Mouse (Mus musculus) hindbrain, postnatal 0 days (tissue): Measurements from ENCODE around the gene Svs4. TPM values are rescaled to one million over a fixed set of nuclear protein-coding genes. Genes with fewer than 3 reads are reported as not detected.

ENCODE experiments used
- ATAC-seq: fragments of 200-750 bp; cut with Nextera tagmentation; 2 replicates; pipeline ENCODE4 v1.8.0; 2017; ENCODE audit warnings: mild to moderate bottlenecking, moderate TSS enrichment, moderate library complexity
- DNase-seq: peaks from one replicate; pipeline ENCODE4 v3.0.0-alpha.2; 2015; ENCODE audit warnings: low spot score
- H3K27ac ChIP-seq: fragments of 300-500 bp; sonication (generic); 2 replicates; pipeline ENCODE4 v1.5.1; 2014; ENCODE audit warnings: mild to moderate bottlenecking
- H3K27me3 ChIP-seq: fragments of 300-500 bp; sonication (generic); 2 replicates; pipeline ENCODE4 v1.6.1; 2014; ENCODE audit warnings: low read length, mixed read lengths; ENCODE audit not compliant: insufficient read depth
- H3K36me3 ChIP-seq: fragments of 300-500 bp; sonication (generic); 2 replicates; pipeline ENCODE4 v1.6.1; 2014; ENCODE audit warnings: low read length, mixed read lengths; ENCODE audit not compliant: insufficient read depth
- H3K4me1 ChIP-seq: fragments of 300-500 bp; sonication (generic); 2 replicates; pipeline ENCODE4 v1.6.1; 2014; ENCODE audit warnings: antibody characterized with exemption, low read length, mixed read lengths; ENCODE audit not compliant: insufficient read depth
- H3K4me2 ChIP-seq: fragments of 300-500 bp; sonication (generic); 2 replicates; pipeline ENCODE4 v1.6.1; 2014; ENCODE audit warnings: low read depth, mild to moderate bottlenecking, low read length, moderate library complexity, mixed read lengths
- H3K4me3 ChIP-seq: fragments of 300-500 bp; sonication (generic); 2 replicates; pipeline ENCODE4 v1.5.1; 2014; ENCODE audit warnings: low read length
- H3K9ac ChIP-seq: fragments of 300-500 bp; sonication (generic); replicated peaks from 2 replicates; pipeline ENCODE4 v1.6.1; 2014; ENCODE audit warnings: mild to moderate bottlenecking, low read length, moderate library complexity, mixed read lengths
- H3K9me3 ChIP-seq: fragments of 300-500 bp; sonication (generic); 2 replicates; pipeline ENCODE4 v1.6.1; 2016; ENCODE audit warnings: low read length, mixed read lengths
- CTCF ChIP-seq: IDR thresholded peaks from 2 replicates; pipeline ENCODE4 v1.5.1; 2016; ENCODE audit warnings: antibody characterized with exemption, control low read depth, low read depth
- WGBS: fragments of 180-500 bp; shearing (Covaris S2); extraction: QIAGEN DNeasy Blood & Tissue Kit; methylation state at CpG from one replicate; pipeline ENCODE4 v1.1.7; 2014; 5-methylcytosine and 5-hydroxymethylcytosine counted together
- polyA plus RNA-seq: library from polyadenylated mRNA; unstranded; fragments of >200 nt; fragmentation: Nextera tagmentation; extraction: Ambion mirVana; gene quantifications from 2 replicates; pipeline ENCODE4 v1.2.1, GENCODE M21; 2015
- total RNA-seq: library from RNA; depleted of rRNA; stranded (reverse); fragments of >200 nt; gene quantifications from 2 replicates; pipeline ENCODE4 v1.2.3, GENCODE M21; 2014; rRNA removed

Gene Svs4
- total and polyA plus RNA-seq, 2 experiments from 2014 or later: not detected

- no peak for ATAC-seq
- 82% methylated on average over 3 of the region's 3 CpGs for WGBS
- TF ChIP-seq CTCF: no peak
Observed at GRCm38 (mm10) chr2:164238366-164238765, 39.9 kb downstream of the Svs4 start, which contains the start of gene Svs2. TSS of gene Svs2 (minus strand) at chr2:164238466.

GRCm38 (mm10) chr2:164232671-164233070 is 45.6 kb downstream of the Svs4 start:
- no peaks in the 10 kb centered on the region for H3K9me3 ChIP-seq
- H3K27me3 ChIP-seq: no peaks in the 10 kb centered on the region
- DNase-seq: no peak
- H3K4me2 ChIP-seq: no peak overlapping the region
- no peak for ATAC-seq
- H3K27ac ChIP-seq: no peak overlapping the region
- WGBS: 91% methylated on average over 8 of the region's 8 CpGs
- H3K36me3 ChIP-seq: no peaks in the 10 kb centered on the region
- H3K4me3 ChIP-seq: no peak overlapping the region
- TF ChIP-seq CTCF: no peak
- H3K9ac ChIP-seq: no peak overlapping the region
- no peaks in the 10 kb centered on the region for H3K4me1 ChIP-seq

More at GRCm38 (mm10) chr2:164238366-164238765, 39.9 kb downstream of the Svs4 start, which contains the start of gene Svs2:
- H3K36me3 ChIP-seq: no peaks in the 10 kb centered on the region
- no peaks in the 10 kb centered on the region for H3K4me1 ChIP-seq
- no peak within 1 kb of the TSS for H3K4me3 ChIP-seq
- H3K9me3 ChIP-seq: no peaks in the 10 kb centered on the region
- H3K9ac ChIP-seq: no peak within 1 kb of the TSS
- H3K27ac ChIP-seq: no peak within 1 kb of the TSS
- no peaks in the 10 kb centered on the region for H3K27me3 ChIP-seq
- no peak within 1 kb of the TSS for H3K4me2 ChIP-seq
- no peak for DNase-seq

GRCm38 (mm10) chr2:164228361-164229070 is 49.7 kb downstream of the Svs4 start:
- no peak for DNase-seq
- Histone ChIP-seq H3K4me1 (no peaks in the 10 kb centered on the region), H3K4me2 (no peak overlapping the region), H3K27ac (no peak overlapping the region), H3K9me3 (no peaks in the 10 kb centered on the region), H3K9ac (no peak overlapping the region), H3K36me3 (no peaks in the 10 kb centered on the region), H3K4me3 (no peak overlapping the region), H3K27me3 (no peaks in the 10 kb centered on the region)
- ATAC-seq: no peak
- WGBS: 89% methylated on average over 8 of the region's 8 CpGs
- no peak for TF ChIP-seq CTCF

Other genes with a start within 250 kb of the Svs4 start
- gene Stk4, start 208.1 kb downstream of the Svs4 start, total RNA-seq: 19.7 and 23.9 TPM in 2 replicates
- 13.1 and 13.2 TPM in 2 replicates for gene Stk4, start 208.1 kb downstream of the Svs4 start, polyA plus RNA-seq
- 38.9 and 45.8 TPM in 2 replicates for gene Tomm34, start 207.3 kb downstream of the Svs4 start, total RNA-seq
- gene Tomm34, start 207.3 kb downstream of the Svs4 start, polyA plus RNA-seq: 45.8 and 46.5 TPM in 2 replicates
- 12.7 and 15.8 TPM in 2 replicates for gene Kcns1, start 107.3 kb downstream of the Svs4 start, total RNA-seq
- gene Kcns1, start 107.3 kb downstream of the Svs4 start, polyA plus RNA-seq: 3.0 and 3.3 TPM in 2 replicates
- not detected in 2 replicates for gene Wfdc5, start 95.7 kb downstream of the Svs4 start, total RNA-seq
- not detected in 2 replicates for gene Wfdc5, start 95.7 kb downstream of the Svs4 start, polyA plus RNA-seq
- gene Wfdc12, start 87.9 kb downstream of the Svs4 start, total RNA-seq: not detected in 2 replicates
- not detected in 2 replicates for gene Wfdc12, start 87.9 kb downstream of the Svs4 start, polyA plus RNA-seq
- gene Wfdc15a, start 78.3 kb downstream of the Svs4 start, total RNA-seq: not detected in 2 replicates
- gene Wfdc15a, start 78.3 kb downstream of the Svs4 start, polyA plus RNA-seq: not detected in 2 replicates
- gene Wfdc15b, start 56.8 kb downstream of the Svs4 start, total RNA-seq: not detected in 2 replicates
- gene Wfdc15b, start 56.8 kb downstream of the Svs4 start, polyA plus RNA-seq: not detected in 2 replicates
- gene Svs2, start 40.0 kb downstream of the Svs4 start, total RNA-seq: not detected in 2 replicates
- not detected in 2 replicates for gene Svs2, start 40.0 kb downstream of the Svs4 start, polyA plus RNA-seq
- gene Svs3b, start 21.8 kb downstream of the Svs4 start, total RNA-seq: not detected in 2 replicates
- gene Svs3b, start 21.8 kb downstream of the Svs4 start, polyA plus RNA-seq: not detected in 2 replicates
- not detected in 2 replicates for gene Svs3a, start 10.8 kb upstream of the Svs4 start, total RNA-seq
- not detected in 2 replicates for gene Svs3a, start 10.8 kb upstream of the Svs4 start, polyA plus RNA-seq
- gene Svs6, start 38.3 kb upstream of the Svs4 start, total RNA-seq: not detected in 2 replicates
- not detected in 2 replicates for gene Svs6, start 38.3 kb upstream of the Svs4 start, polyA plus RNA-seq
- not detected in 2 replicates for gene Svs5, start 54.3 kb upstream of the Svs4 start, total RNA-seq
- gene Svs5, start 54.3 kb upstream of the Svs4 start, polyA plus RNA-seq: not detected in 2 replicates
- 4.3 TPM in 1 of 2 replicates, not detected in the other for gene Slpi, start 110.6 kb upstream of the Svs4 start, total RNA-seq
- 0.40 and 0.82 TPM in 2 replicates for gene Slpi, start 110.6 kb upstream of the Svs4 start, polyA plus RNA-seq
- gene Rbpjl, start 124.7 kb upstream of the Svs4 start, total RNA-seq: 0.22 TPM in 1 of 2 replicates, not detected in the other
- 0.14 and 0.21 TPM in 2 replicates for gene Rbpjl, start 124.7 kb upstream of the Svs4 start, polyA plus RNA-seq
- gene Matn4, start 126.7 kb upstream of the Svs4 start, total RNA-seq: 4.9 and 8.2 TPM in 2 replicates
- 4.7 and 5.0 TPM in 2 replicates for gene Matn4, start 126.7 kb upstream of the Svs4 start, polyA plus RNA-seq
- 31.1 and 34.1 TPM in 2 replicates for gene Sdc4, start 165.4 kb upstream of the Svs4 start, total RNA-seq
- 36.7 and 39.5 TPM in 2 replicates for gene Sdc4, start 165.4 kb upstream of the Svs4 start, polyA plus RNA-seq
- 165 and 315 TPM in 2 replicates for gene Sys1, start 178.5 kb upstream of the Svs4 start, total RNA-seq
- 108 and 113 TPM in 2 replicates for gene Sys1, start 178.5 kb upstream of the Svs4 start, polyA plus RNA-seq
- gene Gm20458, start 182.5 kb upstream of the Svs4 start, total RNA-seq: 34.4 and 36.9 TPM in 2 replicates
- gene Gm20458, start 182.5 kb upstream of the Svs4 start, polyA plus RNA-seq: 9.6 and 10.8 TPM in 2 replicates
- gene Trp53tg5, start 195.3 kb upstream of the Svs4 start, total RNA-seq: not detected in 2 replicates
- gene Trp53tg5, start 195.3 kb upstream of the Svs4 start, polyA plus RNA-seq: not detected in 2 replicates
- 29.5 and 30.9 TPM in 2 replicates for gene Dbndd2, start 207.6 kb upstream of the Svs4 start, total RNA-seq
- gene Dbndd2, start 207.6 kb upstream of the Svs4 start, polyA plus RNA-seq: 37.2 and 38.0 TPM in 2 replicates
- 118 and 134 TPM in 2 replicates for gene Pigt, start 219.1 kb upstream of the Svs4 start, total RNA-seq
- gene Pigt, start 219.1 kb upstream of the Svs4 start, polyA plus RNA-seq: 102 and 116 TPM in 2 replicates